Mouse (Mus musculus) ES-Bruce4 (cell line): ENCODE data around the gene Iqschfp.

ENCODE experiments used
- CTCF ChIP-seq: IDR thresholded peaks from one replicate; pipeline ENCODE4 v1.8.1; 2011; ENCODE audit warnings: low read depth, low read length
- EP300 ChIP-seq: IDR thresholded peaks from 2 replicates; pipeline ENCODE4 v1.6.1; 2011; ENCODE audit warnings: low read depth, low read length; ENCODE audit not compliant: insufficient read depth
- POLR2A ChIP-seq: IDR thresholded peaks from one replicate; pipeline ENCODE4 v1.8.1; 2011; ENCODE audit warnings: low read length; ENCODE audit not compliant: insufficient read depth

DNA sequence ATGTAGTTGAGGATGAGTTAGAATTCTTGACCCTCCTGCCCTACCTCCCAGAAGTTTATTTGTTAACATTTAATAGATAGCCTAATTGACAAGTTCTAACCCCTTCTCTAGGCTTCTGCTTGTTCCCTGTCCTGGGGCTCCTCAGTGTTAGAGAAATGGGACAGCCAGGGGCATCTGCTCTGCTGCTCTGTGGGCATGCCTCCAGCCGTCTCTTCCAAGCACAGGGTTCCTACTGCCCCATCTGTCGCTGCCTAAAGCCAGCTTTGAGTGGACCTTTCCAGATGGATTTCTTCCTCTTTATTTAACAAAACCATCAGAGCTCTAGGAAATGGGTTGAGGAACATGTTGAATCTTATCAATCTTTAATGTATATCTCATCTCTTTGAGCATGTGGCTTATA is 529.8 kb downstream of the Iqschfp start:
- TF ChIP-seq CTCF (no peak), POLR2A (no peak), EP300 (no peak)
